26 mouse cellular contexts compared by ENCODE assay signal in the genomic region with DNA sequence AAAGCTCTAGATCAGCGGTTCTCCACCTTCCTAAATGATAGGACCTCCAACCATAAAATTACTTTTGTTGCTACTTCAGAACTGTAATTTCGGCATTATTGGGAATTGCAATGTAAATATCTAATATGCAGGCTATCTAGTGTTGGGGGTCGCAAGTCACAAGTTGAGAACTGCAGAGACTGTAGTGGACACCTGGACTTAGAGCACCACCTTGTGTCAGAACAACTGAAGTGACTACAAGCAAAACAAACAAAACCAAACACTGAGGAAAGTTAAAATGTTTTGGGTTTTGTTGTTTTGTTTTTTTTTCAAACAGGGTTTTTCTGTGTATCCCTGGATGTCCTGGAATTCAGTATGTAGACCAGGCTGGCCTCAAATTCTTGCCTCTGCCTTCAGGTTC. TPM values are rescaled to one million over a fixed set of nuclear protein-coding genes. Genes with fewer than 3 reads are reported as not detected.
DNase-seq lines count a peak whose midpoint lies in the region; ATAC-seq and TF ChIP-seq lines count a peak whose summit lies in the region.
"Had no signal": no experiment of that assay in that cellular context is flagged by ENCODE, and none has a peak within 500 bp of the region (broad histone marks: within the 10 kb centered on the region; RNA-seq: fewer than 3 reads in every experiment).

No protein-coding gene starts in this region.

- H3K9me3 ChIP-seq in kidney, embryonic 16.5 days (ENCODE audit: low read length) = no peaks in the 10 kb centered on the region
- H3K9me3 ChIP-seq: embryonic facial prominence, embryonic 13.5 days; forebrain, embryonic 10.5 days; heart, embryonic 15.5 days; hindbrain, embryonic 15.5 days; megakaryocyte, embryonic 14.5 days; stomach, embryonic 15.5 days had no signal

- H3K36me3 ChIP-seq in kidney, adult 2 months (ENCODE audit: control insufficient read depth, insufficient read depth, low read length) = no peaks in the 10 kb centered on the region
- H3K36me3 ChIP-seq in kidney, embryonic 16.5 days (ENCODE audit: insufficient read depth, low read length) = no peaks in the 10 kb centered on the region
- H3K36me3 ChIP-seq: embryonic facial prominence, embryonic 13.5 days; heart, embryonic 15.5 days; hindbrain, embryonic 15.5 days; stomach, embryonic 15.5 days had no signal

- no peak overlapping the region for H3K4me2 ChIP-seq in kidney, embryonic 16.5 days (replicated peaks; ENCODE audit: low read depth, low read length)
- H3K4me2 ChIP-seq: embryonic facial prominence, embryonic 13.5 days; heart, embryonic 15.5 days; hindbrain, embryonic 15.5 days; stomach, embryonic 15.5 days had no signal

- H3K4me1 ChIP-seq in kidney, adult 2 months (ENCODE audit: control insufficient read depth, insufficient read depth, low read length) = no peaks in the 10 kb centered on the region
- H3K4me1 ChIP-seq in kidney, embryonic 16.5 days (ENCODE audit: insufficient read depth, low read length) = no peaks in the 10 kb centered on the region
- H3K4me1 ChIP-seq: embryonic facial prominence, embryonic 13.5 days; forebrain, embryonic 10.5 days; heart, embryonic 15.5 days; hindbrain, embryonic 15.5 days; megakaryocyte, embryonic 14.5 days; stomach, embryonic 15.5 days had no signal

- intact Hi-C loops in left cerebral cortex, postnatal 14 days (cut with DNase I) = no loop called here

- TF ChIP-seq CTCF in kidney, adult 2 months (conservative IDR thresholded peaks at IDR 0.05; ENCODE audit: insufficient read depth, insufficient read length, low read depth, low read length) = peak; percentile 25; the same call in 1 of the 2 replicates

- no peak overlapping the region for H3K9ac ChIP-seq in kidney, embryonic 16.5 days (replicated peaks; ENCODE audit: low read length)
- H3K9ac ChIP-seq: embryonic facial prominence, embryonic 13.5 days; heart, embryonic 15.5 days; hindbrain, embryonic 15.5 days; stomach, embryonic 15.5 days had no signal

- H3K4me3 ChIP-seq in kidney, adult 2 months (ENCODE audit: insufficient read depth, low read depth, low read length) = no peak overlapping the region
- H3K4me3 ChIP-seq in kidney, embryonic 16.5 days (ENCODE audit: low read length) = no peak overlapping the region
- H3K4me3 ChIP-seq: embryonic facial prominence, embryonic 13.5 days; forebrain, embryonic 10.5 days; heart, embryonic 15.5 days; hindbrain, embryonic 15.5 days; megakaryocyte, embryonic 14.5 days; stomach, embryonic 15.5 days had no signal

- DNase-seq in cerebellum, postnatal 10 days = peak; percentile 7 to 12
- no peak for DNase-seq in cerebellum, postnatal 36 days
- DNase-seq in kidney, adult 2 months = no peak
- DNase-seq in 3T3-L1 (ENCODE audit: low read depth, low spot score) = peak; percentile 3
- DNase-seq in R1 (ENCODE audit: low read depth, low spot score) = peak; percentile 25
- DNase-seq in left cerebral cortex, postnatal 14 days (ENCODE audit: low spot score in 2 of 2) = no peak
- DNase-seq: adrenal gland, postnatal 36 days; liver; lung, postnatal 10 days; thymus, postnatal 14 days had no signal

- TF ChIP-seq POLR2A in kidney, adult 2 months (IDR thresholded peaks at IDR 0.05; ENCODE audit: low read depth, low read length) = no peak

- WGBS in kidney, adult 2 months = 75% methylated on average over 3 of the region's 3 CpGs
- WGBS in kidney, embryonic 16.5 days = 75% methylated on average over 3 of the region's 3 CpGs

- no peak for ATAC-seq in kidney, embryonic 16.5 days (ENCODE audit: low FRiP score, low TSS enrichment)
- ATAC-seq in monocyte, adult 5-6 weeks (replicated peaks; ENCODE audit: insufficient number of reproducible peaks, low FRiP score, low TSS enrichment, poor library complexity, severe bottlenecking) = no peak
- ATAC-seq: activated CD4-positive, CD25-positive, alpha-beta regulatory T cell, adult 4 months had no signal

- H3K27me3 ChIP-seq in kidney, adult 2 months (replicated peaks; ENCODE audit: control insufficient read depth, insufficient read depth, low read length) = no peaks in the 10 kb centered on the region
- peaks cover 5% of the 10 kb centered on the region; the same call in 1 of the 2 replicates for H3K27me3 ChIP-seq in kidney, embryonic 16.5 days (ENCODE audit: insufficient read depth, low read length)
- H3K27me3 ChIP-seq: stomach, embryonic 15.5 days had no signal

- H3K27ac ChIP-seq in kidney, adult 2 months (ENCODE audit: insufficient read depth, low read depth, low read length) = no peak overlapping the region
- no peak overlapping the region for H3K27ac ChIP-seq in kidney, embryonic 16.5 days (ENCODE audit: low read length)
- H3K27ac ChIP-seq: embryonic facial prominence, embryonic 13.5 days; forebrain, embryonic 10.5 days; heart, embryonic 15.5 days; hindbrain, embryonic 15.5 days; stomach, embryonic 15.5 days had no signal

RNA-seq across cellular contexts. Expression of gene Chic1, which starts 28.3 kb away (rescaled TPM):
- polyA plus RNA-seq in kidney, adult 2 months (2012; rRNA removed) = 0.91 and 1.5 TPM in 2 replicates
- 3.0 and 4.3 TPM in 2 replicates for polyA plus RNA-seq in kidney, embryonic 16.5 days (2015; fragmentation: Nextera tagmentation; extraction: Ambion mirVana)
- total RNA-seq in monocyte, adult 5-6 weeks (2017) = 0.32 to 2.2 TPM (median 1.1 TPM) in 3 replicates
- total RNA-seq in left cerebral cortex, postnatal 14 days (2021) = 10 to 100 TPM; 11.2 to 11.8 TPM

RNA-seq across cellular contexts. Expression of gene Tsx, which starts 29.7 kb away (rescaled TPM):
- polyA plus RNA-seq in kidney, adult 2 months (2012; rRNA removed) = 0.13 and 0.16 TPM in 2 replicates
- polyA plus RNA-seq in kidney, embryonic 16.5 days (2015; fragmentation: Nextera tagmentation; extraction: Ambion mirVana) = 0.20 and 0.67 TPM in 2 replicates
- not detected in 3 replicates for total RNA-seq in monocyte, adult 5-6 weeks (2017)
- under 1 TPM in 1 of 2 experiments, not detected in 1; 0.46 TPM for total RNA-seq in left cerebral cortex, postnatal 14 days (2021)
- total RNA-seq: adrenal gland, postnatal 36 days; layer of hippocampus, adult 18-20 months; neutrophil, adult 5-6 weeks had no signal
- polyA plus RNA-seq: gonadal fat pad, adult 2 months; kidney, embryonic 14.5 days had no signal

RNA-seq across cellular contexts. Expression of gene Gm26992, which starts 37.3 kb away (rescaled TPM):
- polyA plus RNA-seq in kidney, adult 2 months (2012; rRNA removed) = not detected in 2 replicates
- polyA plus RNA-seq in kidney, embryonic 16.5 days (2015; fragmentation: Nextera tagmentation; extraction: Ambion mirVana) = not detected in 2 replicates
- total RNA-seq in monocyte, adult 5-6 weeks (2017) = not detected in 3 replicates
- total RNA-seq in left cerebral cortex, postnatal 14 days (2021) = not detected
- total RNA-seq: adrenal gland, postnatal 36 days; ES-E14; layer of hippocampus, adult 18-20 months; left cerebral cortex, postnatal 10 days; neutrophil, adult 5-6 weeks had no signal
- polyA plus RNA-seq: activated CD4-positive, CD25-positive, alpha-beta regulatory T cell, adult 4 months; embryonic facial prominence, embryonic 13.5 days; forebrain, embryonic 10.5 days; gonadal fat pad, adult 2 months; heart, embryonic 15.5 days; hindbrain, embryonic 15.5 days; kidney, embryonic 14.5 days; small intestine, adult 2 months; stomach, embryonic 15.5 days had no signal

Comparison
In these comparisons a context has a peak if more than half of its experiments do, and no peak if none do; other contexts are left out.
1. DNase-seq: peak in cerebellum, postnatal 10 days (2 of 2), 3T3-L1 (single experiment) and R1 (single experiment); none in cerebellum, postnatal 36 days (0 of 2), kidney, adult 2 months (single experiment) and left cerebral cortex, postnatal 14 days (0 of 2).